Mouse (Mus musculus) lung, adult 2 months (tissue): ENCODE measurements around the gene Ugt1a6a.

ENCODE experiments used
- CTCF ChIP-seq: fragments of 200-500 bp; IDR thresholded peaks from 2 replicates; pipeline ENCODE4 v1.5.1; 2011; ENCODE audit warnings: mild to moderate bottlenecking, low read length, control low read depth; ENCODE audit not compliant: insufficient read depth
- POLR2A ChIP-seq: fragments of 200-500 bp; IDR thresholded peaks from 2 replicates; pipeline ENCODE4 v1.6.1; 2011; ENCODE audit warnings: low read depth, mild to moderate bottlenecking, control low read depth, low read length, borderline replicate concordance; ENCODE audit errors: extremely low read depth

GRCm38 (mm10) chr1:88266123-88266522 lies 131.5 kb downstream of the Ugt1a6a start:
- TF ChIP-seq CTCF, result no peak
- no peak for TF ChIP-seq POLR2A
